Mouse (Mus musculus) E14TG2a.4 (cell line): ENCODE results near the gene Ggct.

Experiments used
- H3K27me3 ChIP-seq: 2 replicates; pipeline ENCODE4 v1.6.1; 2014; ENCODE audit warnings: low read length, control low read depth; ENCODE audit not compliant: insufficient read depth
- H3K36me3 ChIP-seq: 2 replicates; pipeline ENCODE4 v1.6.1; 2014; ENCODE audit warnings: low read length, control low read depth; ENCODE audit not compliant: insufficient read depth
- H3K4me1 ChIP-seq: replicated peaks from 2 replicates; pipeline ENCODE4 v1.6.1; 2014; ENCODE audit warnings: low read depth, low read length, control low read depth
- H3K4me3 ChIP-seq: replicated peaks from 2 replicates; pipeline ENCODE4 v1.5.1; 2014; ENCODE audit warnings: mild to moderate bottlenecking, low read length
- H3K9me3 ChIP-seq: 2 replicates; pipeline ENCODE4 v1.6.1; 2014; ENCODE audit warnings: low read length, control low read depth
- CTCF ChIP-seq: conservative IDR thresholded peaks from 2 replicates; pipeline ENCODE4 v1.5.1; 2014; ENCODE audit warnings: low read length
- NANOG ChIP-seq: IDR thresholded peaks from 2 replicates; pipeline ENCODE4 v1.6.1; 2014; ENCODE audit warnings: borderline replicate concordance, low read length, mixed read lengths
- POU5F1 ChIP-seq: IDR thresholded peaks from 2 replicates; pipeline ENCODE4 v1.6.1; 2014; ENCODE audit warnings: low read length, borderline replicate concordance

The Ggct gene

GRCm38 (mm10) chr6:54992734-54993260 is at the start of gene Ggct:
TSS of gene Ggct (minus strand) at chr6:54992950.
- peaks cover 19% of the 10 kb centered on the region for H3K4me1 ChIP-seq
- peaks cover 22% of the 10 kb centered on the region for H3K36me3 ChIP-seq
- H3K27me3 ChIP-seq: peaks cover 11% of the 10 kb centered on the region; the same call in 1 of the 2 replicates
- no peaks in the 10 kb centered on the region for H3K9me3 ChIP-seq
- no peak for TF ChIP-seq NANOG
- peak; percentile 12; the same call in 1 of the 2 replicates for TF ChIP-seq CTCF
- peak within 1 kb of the TSS; percentile 85 for H3K4me3 ChIP-seq

GRCm38 (mm10) chr6:55040031-55040430 is 47.3 kb upstream of the Ggct start:
- Histone ChIP-seq H3K4me3 (no peak overlapping the region), H3K9me3 (0 out of 2 replicates have a peak, but pooled peaks cover under 1% of the 10 kb centered on the region), H3K36me3 (peaks cover 24% of the 10 kb centered on the region), H3K4me1 (peaks cover 63% of the 10 kb centered on the region), H3K27me3 (no peaks in the 10 kb centered on the region)
- TF ChIP-seq CTCF (no peak), POU5F1 (no peak), NANOG (no peak)

- Histone ChIP-seq H3K36me3 (peaks cover 21% of the 10 kb centered on the region), H3K9me3 (peaks cover 4% of the 10 kb centered on the region; the same call in 1 of the 2 replicates), H3K4me1 (peaks cover 57% of the 10 kb centered on the region), H3K27me3 (no peaks in the 10 kb centered on the region), H3K4me3 (peak overlapping the region; percentile 95)
- TF ChIP-seq CTCF (no peak), POU5F1 (no peak), NANOG (no peak)
These were observed 46.7 kb upstream of the Ggct start for GRCm38 (mm10) chr6:55039446-55039783.

- H3K9me3 ChIP-seq: peaks cover 4% of the 10 kb centered on the region; the same call in 1 of the 2 replicates
- H3K27me3 ChIP-seq: no peaks in the 10 kb centered on the region
- peaks cover 52% of the 10 kb centered on the region for H3K4me1 ChIP-seq
- no peak for TF ChIP-seq POU5F1
- TF ChIP-seq NANOG: no peak
- no peak for TF ChIP-seq CTCF
- peaks cover 16% of the 10 kb centered on the region for H3K36me3 ChIP-seq
- peak overlapping the region; percentile 95 for H3K4me3 ChIP-seq
These were observed 46.1 kb upstream of the Ggct start for GRCm38 (mm10) chr6:55038671-55039445.

GRCm38 (mm10) chr6:55037799-55038670 is 45.3 kb upstream of the Ggct start, which contains the start of gene Gars:
TSS of gene Gars (plus strand) at chr6:55038007.
- H3K4me1 ChIP-seq: peaks cover 44% of the 10 kb centered on the region
- TF ChIP-seq NANOG (no peak), POU5F1 (no peak), CTCF (no peak)
- H3K4me3 ChIP-seq: peak within 1 kb of the TSS; percentile 95
- peaks cover 4% of the 10 kb centered on the region; the same call in 1 of the 2 replicates for H3K9me3 ChIP-seq
- peaks cover 12% of the 10 kb centered on the region for H3K36me3 ChIP-seq
- no peaks in the 10 kb centered on the region for H3K27me3 ChIP-seq

- Histone ChIP-seq H3K27me3 (no peaks in the 10 kb centered on the region), H3K36me3 (peaks cover 6% of the 10 kb centered on the region), H3K9me3 (peaks cover 4% of the 10 kb centered on the region; the same call in 1 of the 2 replicates), H3K4me3 (0 out of 2 replicates have a peak overlapping the region, but pooled peaks have one; percentile 95), H3K4me1 (peaks cover 33% of the 10 kb centered on the region)
- TF ChIP-seq NANOG (no peak), POU5F1 (no peak), CTCF (no peak)
These were observed 44.0 kb upstream of the Ggct start for GRCm38 (mm10) chr6:55036731-55037130.

GRCm38 (mm10) chr6:55027642-55028041 is 34.9 kb upstream of the Ggct start:
- no peaks in the 10 kb centered on the region for H3K36me3 ChIP-seq
- no peak overlapping the region for H3K4me3 ChIP-seq
- H3K4me1 ChIP-seq: peaks cover 7% of the 10 kb centered on the region; the same call in 1 of the 2 replicates
- TF ChIP-seq POU5F1: no peak
- no peak for TF ChIP-seq CTCF
- no peak for TF ChIP-seq NANOG
- no peaks in the 10 kb centered on the region for H3K27me3 ChIP-seq
- no peaks in the 10 kb centered on the region for H3K9me3 ChIP-seq

GRCm38 (mm10) chr6:55021806-55022205 is 29.1 kb upstream of the Ggct start:
- no peak for TF ChIP-seq CTCF
- TF ChIP-seq POU5F1: no peak
- no peak for TF ChIP-seq NANOG
- no peaks in the 10 kb centered on the region for H3K9me3 ChIP-seq
- H3K4me1 ChIP-seq: peaks cover 33% of the 10 kb centered on the region
- H3K36me3 ChIP-seq: no peaks in the 10 kb centered on the region
- H3K4me3 ChIP-seq: no peak overlapping the region
- H3K27me3 ChIP-seq: no peaks in the 10 kb centered on the region
